Mouse (Mus musculus): ENCODE data around the gene Tefm. TPM values are rescaled to one million over a fixed set of nuclear protein-coding genes. Genes with fewer than 3 reads are reported as not detected.
A peak's percentile ranks its signal among the peaks of the same experiment; 100 is the strongest.
"Not testable (repeated sequence)": the region's sequence is repeated elsewhere in the genome, so short reads cannot be mapped to it uniquely, and the experiment has no call there.

Tefm gene
- 10 to 100 TPM; 25.7 to 28.8 TPM for polyA plus RNA-seq (2017; shearing (Covaris generic))

GRCm38 (mm10) chr11:80141825-80142521, at the start of gene Tefm:
Tefm (minus strand) TSS chr11:80142175.
- ATAC-seq = peak; percentile 80

- no peak for ATAC-seq
Observed at GRCm38 (mm10) chr11:80190280-80190679, 48.3 kb upstream of the Tefm start.

- ATAC-seq = not testable (repeated sequence)
Observed at GRCm38 (mm10) chr11:80185441-80185976, 43.5 kb upstream of the Tefm start.

GRCm38 (mm10) chr11:80184531-80185071, 42.6 kb upstream of the Tefm start:
- ATAC-seq = no peak

GRCm38 (mm10) chr11:80183705-80184255, 41.8 kb upstream of the Tefm start, which contains the start of gene Rnf135:
Rnf135 (plus strand) TSS chr11:80183851.
- ATAC-seq = peak; percentile 87

GRCm38 (mm10) chr11:80183054-80183704, 41.2 kb upstream of the Tefm start:
- ATAC-seq = peak; percentile 16

GRCm38 (mm10) chr11:80181021-80181749, 39.2 kb upstream of the Tefm start:
- ATAC-seq = no peak

- no peak for ATAC-seq
Observed at GRCm38 (mm10) chr11:80178316-80178715, 36.3 kb upstream of the Tefm start.

- no peak for ATAC-seq
Observed at GRCm38 (mm10) chr11:80176911-80177895, 35.2 kb upstream of the Tefm start.

GRCm38 (mm10) chr11:80173963-80174670, 32.1 kb upstream of the Tefm start:
- ATAC-seq = no peak

GRCm38 (mm10) chr11:80171884-80172283, 29.9 kb upstream of the Tefm start:
- ATAC-seq = no peak

GRCm38 (mm10) chr11:80170351-80170750, 28.4 kb upstream of the Tefm start:
- ATAC-seq = no peak

GRCm38 (mm10) chr11:80169629-80170028, 27.7 kb upstream of the Tefm start:
- ATAC-seq = no peak

- no peak for ATAC-seq
Observed at GRCm38 (mm10) chr11:80168611-80169249, 26.8 kb upstream of the Tefm start.

GRCm38 (mm10) chr11:80168121-80168520, 26.1 kb upstream of the Tefm start:
- no peak for ATAC-seq

- ATAC-seq = no peak
Observed at GRCm38 (mm10) chr11:80164224-80164623, 22.2 kb upstream of the Tefm start.

- ATAC-seq = no peak
Observed at GRCm38 (mm10) chr11:80163362-80164116, 21.6 kb upstream of the Tefm start.

- no peak for ATAC-seq
Observed at GRCm38 (mm10) chr11:80161041-80161440, 19.1 kb upstream of the Tefm start.

GRCm38 (mm10) chr11:80159018-80159417, 17.0 kb upstream of the Tefm start:
- no peak for ATAC-seq
